Mouse (Mus musculus) brain, embryonic 14.5 days (tissue): ENCODE measurements at regions not wholly inside any gene's neighbourhood (a gene's known extent, or its start where the extent isn't known, plus 50 kb on each side); places are given as distances from the start of the nearest gene placed in this dataset.

ENCODE experiments used
- CTCF ChIP-seq: fragments of 200-500 bp; IDR thresholded peaks from 2 replicates; pipeline ENCODE4 v1.5.1; 2012; ENCODE audit warnings: inconsistent platforms, mild to moderate bottlenecking, moderate library complexity, borderline replicate concordance; ENCODE audit not compliant: insufficient read depth, insufficient read length; ENCODE audit errors: extremely low read depth
- POLR2A ChIP-seq: fragments of 200-500 bp; IDR thresholded peaks from 2 replicates; pipeline ENCODE4 v1.6.1; 2012; ENCODE audit warnings: mild to moderate bottlenecking, inconsistent platforms, borderline replicate concordance; ENCODE audit not compliant: poor library complexity, insufficient read depth, insufficient read length, severe bottlenecking; ENCODE audit errors: extremely low read depth

GRCm38 (mm10) chr17:49335318-49335717 lies 92.8 kb upstream of the Mocs1 start:
- no peak for TF ChIP-seq POLR2A
- TF ChIP-seq CTCF = no peak
